Mouse (Mus musculus) small intestine, adult 2 months (tissue): ENCODE measurements around the gene Camk2d. TPM values are rescaled to one million over a fixed set of nuclear protein-coding genes. Genes with fewer than 3 reads are reported as not detected.

Experiments
- H3K27ac ChIP-seq: fragments of 200-500 bp; 2 replicates; pipeline ENCODE4 v1.5.1; 2012; ENCODE audit warnings: low read depth, low read length, control low read depth, inconsistent platforms; ENCODE audit not compliant: insufficient read depth
- H3K27me3 ChIP-seq: fragments of 200-500 bp; 2 replicates; pipeline ENCODE4 v1.6.1; 2012; ENCODE audit warnings: mild to moderate bottlenecking, moderate library complexity, low read length, inconsistent platforms; ENCODE audit not compliant: control insufficient read depth, insufficient read depth
- H3K36me3 ChIP-seq: fragments of 200-500 bp; 2 replicates; pipeline ENCODE4 v1.6.1; 2012; ENCODE audit warnings: mild to moderate bottlenecking, low read length, control low read depth, inconsistent platforms; ENCODE audit not compliant: control insufficient read depth, insufficient read depth
- H3K4me1 ChIP-seq: fragments of 200-500 bp; 2 replicates; pipeline ENCODE4 v1.6.1; 2012; ENCODE audit warnings: low read length, inconsistent platforms, mixed read lengths; ENCODE audit not compliant: control insufficient read depth, insufficient read depth, insufficient read length
- H3K4me3 ChIP-seq: fragments of 200-500 bp; 2 replicates; pipeline ENCODE4 v1.5.1; 2012; ENCODE audit warnings: low read depth, mild to moderate bottlenecking, control low read depth, inconsistent platforms, low read length, moderate library complexity
- CTCF ChIP-seq: fragments of 200-500 bp; IDR thresholded peaks from 2 replicates; pipeline ENCODE4 v1.5.1; 2012; ENCODE audit warnings: low read depth, mild to moderate bottlenecking, control low read depth, inconsistent platforms, low read length, moderate library complexity, mixed read lengths; ENCODE audit not compliant: insufficient replicate concordance, insufficient read length; ENCODE audit errors: extremely low read depth
- POLR2A ChIP-seq: fragments of 200-500 bp; IDR thresholded peaks from 2 replicates; pipeline ENCODE4 v1.6.1; 2012; ENCODE audit warnings: low read depth, mild to moderate bottlenecking, control low read depth, inconsistent platforms, low read length, moderate library complexity
- WGBS: fragments of 180-500 bp; shearing (Covaris S2); methylation state at CpG from one replicate; pipeline ENCODE4 v1.1.7; 2018; 5-methylcytosine and 5-hydroxymethylcytosine counted together
- polyA plus RNA-seq: library from polyadenylated mRNA; depleted of rRNA; stranded (reverse); fragments of >200 nt; gene quantifications from 2 replicates; pipeline ENCODE4 v1.2.3, GENCODE M21; 2012

Gene Camk2d
- polyA plus RNA-seq, 1 experiment: 89.5 TPM

DNA sequence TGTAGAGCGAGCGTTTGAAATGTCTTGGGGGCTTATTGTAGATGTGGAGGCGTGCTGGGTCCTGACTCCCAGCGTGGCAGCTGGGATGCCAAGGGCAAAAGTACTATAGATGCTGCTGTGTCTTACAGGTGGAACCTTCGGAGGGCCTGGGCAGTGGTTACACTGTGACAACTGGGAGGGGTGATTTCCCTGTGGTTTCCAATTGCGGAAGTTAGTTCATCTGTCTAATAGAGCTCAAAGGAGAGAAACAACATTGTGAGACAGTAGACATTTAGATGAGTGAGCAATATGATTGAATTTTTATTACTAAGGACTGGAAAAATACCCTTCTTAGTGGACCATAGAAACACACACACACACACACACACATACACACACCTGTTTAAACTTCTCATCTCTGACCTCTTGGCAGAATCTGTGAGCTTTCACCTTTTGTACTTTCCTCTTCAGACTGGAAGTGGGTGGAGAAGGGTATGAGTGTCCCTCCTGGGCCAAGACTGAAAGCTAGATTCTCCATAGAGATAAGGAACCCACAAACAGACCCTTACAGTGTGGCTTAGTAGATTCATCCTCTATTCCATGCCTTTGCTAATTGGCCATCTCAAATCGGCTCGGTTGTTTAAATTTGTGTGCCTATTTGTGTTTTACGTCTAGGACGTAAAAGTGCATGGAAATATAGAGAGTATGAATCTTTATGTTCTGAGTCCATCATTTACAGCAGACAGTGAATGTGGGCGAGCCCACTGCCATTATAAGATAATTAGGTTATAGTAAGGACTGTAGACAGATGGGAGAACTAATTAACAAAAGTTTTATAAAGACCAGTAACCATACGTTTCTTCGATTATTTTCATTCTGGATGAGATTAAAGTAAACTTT lies 94.8 kb downstream of the Camk2d start:
- TF ChIP-seq CTCF (no peak), POLR2A (no peak)
- H3K27me3 ChIP-seq: no peaks in the 10 kb centered on the region
- H3K27ac ChIP-seq: peak overlapping the region; percentile 38
- WGBS: 68% methylated on average over 13 of the region's 13 CpGs
- H3K36me3 ChIP-seq: no peaks in the 10 kb centered on the region
- peaks cover 20% of the 10 kb centered on the region for H3K4me1 ChIP-seq
- no peak overlapping the region for H3K4me3 ChIP-seq

- Histone ChIP-seq H3K4me1 (peaks cover 20% of the 10 kb centered on the region), H3K36me3 (no peaks in the 10 kb centered on the region), H3K4me3 (no peak overlapping the region), H3K27me3 (no peaks in the 10 kb centered on the region), H3K27ac (peak overlapping the region; percentile 10; the same call in 1 of the 2 replicates)
- WGBS: 83% methylated on average over 2 of the region's 2 CpGs
- TF ChIP-seq CTCF: no peak
Observed at GRCm38 (mm10) chr3:126691565-126691964, 95.5 kb downstream of the Camk2d start.

DNA sequence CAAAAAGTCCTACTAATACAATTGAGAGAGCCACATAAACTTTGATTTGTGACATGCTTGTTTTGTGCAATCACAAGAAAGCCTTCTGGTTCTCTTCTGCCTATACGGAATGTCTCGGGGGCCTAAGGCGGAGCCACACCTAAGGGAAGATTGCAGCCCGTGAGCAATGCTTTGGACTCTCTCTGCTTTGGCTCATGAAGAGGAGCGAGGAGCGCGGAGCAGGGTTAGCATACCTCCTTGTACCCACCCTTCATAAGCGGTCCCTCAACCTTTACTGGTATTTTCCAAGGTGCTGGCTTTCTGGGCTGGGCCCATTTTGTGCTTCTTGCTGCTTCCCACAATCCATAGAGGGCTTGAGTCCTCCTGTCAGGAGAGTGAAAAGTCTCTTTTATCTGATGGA lies 96.7 kb downstream of the Camk2d start:
- H3K27ac ChIP-seq: peak overlapping the region; percentile 95
- peaks cover 22% of the 10 kb centered on the region for H3K4me1 ChIP-seq
- H3K36me3 ChIP-seq: no peaks in the 10 kb centered on the region
- 22% methylated on average over 8 of the region's 8 CpGs for WGBS
- TF ChIP-seq POLR2A (no peak), CTCF (no peak)
- no peaks in the 10 kb centered on the region for H3K27me3 ChIP-seq
- H3K4me3 ChIP-seq: peak overlapping the region; percentile 31

DNA sequence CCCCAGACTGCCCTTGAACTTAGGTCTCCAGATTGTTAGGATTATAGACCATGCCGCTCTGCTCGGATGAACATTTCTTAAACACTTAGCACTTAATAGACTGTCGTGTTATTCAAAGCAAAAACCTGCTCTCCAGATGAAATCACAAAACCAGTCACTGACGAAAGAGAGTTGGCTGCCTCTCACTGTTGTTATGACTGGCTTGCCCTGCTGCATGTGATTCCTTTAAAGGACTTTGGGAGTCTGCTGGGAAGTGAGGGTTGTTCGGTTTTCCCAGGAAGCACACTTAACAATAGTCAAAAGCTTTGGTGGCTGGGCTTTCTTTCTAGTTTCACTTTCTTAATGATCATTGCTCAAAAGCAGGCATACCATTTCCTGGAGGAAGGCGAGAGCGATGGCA lies 97.2 kb downstream of the Camk2d start:
- TF ChIP-seq CTCF (no peak), POLR2A (no peak)

GRCm38 (mm10) chr3:126695456-126696293 lies 99.6 kb downstream of the Camk2d start:
- Histone ChIP-seq H3K4me1 (peaks cover 22% of the 10 kb centered on the region), H3K4me3 (no peak overlapping the region), H3K27ac (peak overlapping the region; percentile 69), H3K36me3 (no peaks in the 10 kb centered on the region), H3K27me3 (no peaks in the 10 kb centered on the region)
- TF ChIP-seq POLR2A (no peak), CTCF (no peak)
- 17% methylated on average over 12 of the region's 12 CpGs for WGBS

More for the DNA sequence above, 97.2 kb downstream of the Camk2d start:
- Histone ChIP-seq H3K36me3 (no peaks in the 10 kb centered on the region), H3K4me1 (peaks cover 25% of the 10 kb centered on the region), H3K4me3 (peak overlapping the region; percentile 17; the same call in 1 of the 2 replicates), H3K27me3 (no peaks in the 10 kb centered on the region), H3K27ac (peak overlapping the region; percentile 95)
- 1% methylated on average over 7 of the region's 7 CpGs for WGBS

DNA sequence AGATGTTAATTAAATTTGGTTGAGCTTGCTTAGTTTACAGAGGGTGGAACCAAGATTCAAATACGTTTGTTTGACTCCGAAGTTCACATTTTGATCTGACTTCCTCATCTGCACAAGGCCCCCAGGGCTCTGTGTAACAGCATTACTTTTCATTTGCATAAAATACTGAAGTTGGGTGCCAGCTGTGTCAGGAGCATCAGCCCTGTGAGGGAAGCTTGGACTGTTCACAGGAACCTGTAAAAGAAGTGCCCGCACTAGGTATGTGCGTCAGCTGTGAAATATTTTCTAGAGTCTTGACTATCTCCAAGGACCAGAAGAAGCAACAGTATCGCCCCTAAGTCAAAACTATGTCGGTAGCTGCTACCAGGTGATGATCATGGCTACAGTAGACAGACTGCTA lies 100.5 kb downstream of the Camk2d start:
- H3K36me3 ChIP-seq: no peaks in the 10 kb centered on the region
- H3K4me3 ChIP-seq: no peak overlapping the region
- WGBS: 33% methylated on average over 6 of the region's 6 CpGs
- no peaks in the 10 kb centered on the region for H3K27me3 ChIP-seq
- peaks cover 17% of the 10 kb centered on the region for H3K4me1 ChIP-seq
- H3K27ac ChIP-seq: peak overlapping the region; percentile 33; the same call in 1 of the 2 replicates
- no peak for TF ChIP-seq CTCF
- TF ChIP-seq POLR2A: no peak

DNA sequence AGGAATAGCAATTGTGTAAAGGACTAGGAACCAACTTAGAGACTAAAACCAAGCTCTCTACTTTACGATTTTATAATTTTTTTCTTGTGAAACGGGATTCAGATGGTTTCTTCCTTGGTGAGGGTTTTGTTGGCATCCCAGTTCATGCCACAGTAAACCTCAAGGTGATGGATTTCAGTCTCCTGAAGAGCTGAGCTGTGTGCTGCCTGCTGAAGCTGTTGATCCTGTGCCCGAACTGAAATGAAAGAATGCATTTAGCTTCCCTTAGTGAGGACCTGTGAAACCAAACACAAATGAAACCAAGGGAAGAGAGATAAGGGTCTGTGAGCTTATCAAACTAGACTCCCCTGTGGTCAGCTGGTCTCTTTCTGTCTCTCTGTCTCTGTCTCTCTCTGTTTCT lies 103.6 kb downstream of the Camk2d start:
- H3K27me3 ChIP-seq: no peaks in the 10 kb centered on the region
- H3K36me3 ChIP-seq: no peaks in the 10 kb centered on the region
- 72% methylated on average over 3 of the region's 3 CpGs for WGBS
- H3K4me3 ChIP-seq: no peak overlapping the region
- H3K27ac ChIP-seq: no peak overlapping the region
- H3K4me1 ChIP-seq: peaks cover 10% of the 10 kb centered on the region; the same call in 1 of the 2 replicates
- TF ChIP-seq POLR2A: no peak
- TF ChIP-seq CTCF: no peak
